In the genomic region with DNA sequence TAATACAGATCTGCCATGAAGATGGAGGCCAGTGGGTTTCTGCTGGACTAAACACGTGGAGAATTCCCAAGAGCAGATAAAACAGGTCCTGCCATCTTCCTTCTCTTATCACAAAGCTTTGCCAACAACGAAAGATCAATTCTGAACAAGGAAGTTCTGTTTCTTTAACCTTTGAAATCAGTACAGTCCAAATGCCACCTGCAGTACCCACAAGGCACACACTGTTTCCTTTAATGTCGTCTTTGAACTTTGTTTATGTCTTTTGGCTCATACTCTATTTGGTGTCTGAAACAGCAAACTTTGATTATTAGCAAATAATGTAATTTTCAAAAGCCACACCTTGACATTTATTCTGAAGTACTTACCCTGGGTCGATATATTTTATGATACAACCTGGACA, we compare ENCODE assay signal across 24 mouse cellular contexts.
"Had no signal": no experiment of that assay in that cellular context is flagged by ENCODE, and none has a peak within 500 bp of the region (broad histone marks: within the 10 kb centered on the region; RNA-seq: fewer than 3 reads in every experiment).

No protein-coding gene starts in this region.

- H3K4me2 ChIP-seq: heart, embryonic 12.5 days; hindbrain, embryonic 12.5 days; hindbrain, embryonic 14.5 days; limb, embryonic 12.5 days; liver, embryonic 11.5 days; liver, embryonic 13.5 days had no signal

- H3K36me3 ChIP-seq: heart, embryonic 10.5 days; heart, embryonic 12.5 days; hindbrain, embryonic 10.5 days; hindbrain, embryonic 12.5 days; limb, embryonic 12.5 days; liver, embryonic 13.5 days had no signal

- H3K4me3 ChIP-seq: gastrocnemius, adult 2 months; heart, embryonic 10.5 days; heart, embryonic 12.5 days; hindbrain, embryonic 10.5 days; hindbrain, embryonic 12.5 days; limb, embryonic 12.5 days; liver, embryonic 13.5 days had no signal

- H3K9me3 ChIP-seq: heart, embryonic 10.5 days; heart, embryonic 12.5 days; hindbrain, embryonic 10.5 days; hindbrain, embryonic 12.5 days; limb, embryonic 12.5 days; liver, embryonic 13.5 days had no signal

- H3K27me3 ChIP-seq: heart, embryonic 12.5 days; hindbrain, embryonic 12.5 days; limb, embryonic 12.5 days; liver, embryonic 13.5 days had no signal

- H3K4me1 ChIP-seq: heart, embryonic 10.5 days; heart, embryonic 12.5 days; hindbrain, embryonic 10.5 days; hindbrain, embryonic 12.5 days; limb, embryonic 12.5 days; liver, embryonic 13.5 days had no signal

- H3K9ac ChIP-seq: heart, embryonic 12.5 days; hindbrain, embryonic 12.5 days; hindbrain, embryonic 14.5 days; limb, embryonic 12.5 days; liver, embryonic 13.5 days had no signal

- DNase-seq: gastrocnemius, adult 2 months; gastrocnemius, postnatal 10 days; gastrocnemius, postnatal 25 days; heart, adult 18-20 months; heart, postnatal 10 days; heart, postnatal 4 days; kidney, adult 11 months; kidney, adult 8-10 months; kidney, postnatal 10 days; kidney, postnatal 25 days; kidney, postnatal 4 days; layer of hippocampus, adult 9-11 months; left cerebral cortex, postnatal 4 days; liver; liver, embryonic 13.5 days had no signal

- H3K27ac ChIP-seq: gastrocnemius, adult 2 months; heart, embryonic 10.5 days; hindbrain, embryonic 10.5 days; hindbrain, embryonic 12.5 days; hindbrain, embryonic 14.5 days; limb, embryonic 12.5 days; liver, embryonic 13.5 days had no signal

- ATAC-seq: hindbrain, embryonic 16.5 days; inflammation-experienced regulatory T-cells, adult 6 months had no signal
